Mouse (Mus musculus): Measurements from ENCODE around the gene Ccdc88c.

DNA sequence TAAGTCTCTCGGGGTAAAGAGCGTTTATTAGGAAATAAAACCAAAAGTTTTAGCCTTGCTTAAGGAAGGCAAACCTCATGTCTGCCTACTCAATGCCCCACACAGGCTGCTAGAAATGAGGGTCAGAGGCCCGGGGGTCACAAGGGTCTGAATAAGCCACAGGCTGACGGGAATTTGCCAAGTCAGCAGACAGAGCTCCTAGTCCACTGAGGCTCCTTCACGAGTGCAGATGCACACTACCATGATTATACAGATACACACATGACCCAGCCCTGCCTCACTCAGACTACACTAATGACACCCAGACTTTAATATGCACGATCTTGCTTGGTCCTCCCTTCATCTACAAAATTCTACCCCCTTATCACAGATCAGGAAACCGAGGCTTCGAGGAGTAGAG, 4.0 kb downstream of the Ccdc88c start:
- no peak for TF ChIP-seq CTCF (IDR thresholded peaks at IDR 0.05; ENCODE audit: low read depth)
- TF ChIP-seq EP300 (optimal IDR thresholded peaks at IDR 0.05) = no peak

Data from stomach, postnatal 0 days (tissue).